9 mouse cellular contexts compared by ENCODE assay signal in the genomic region with DNA sequence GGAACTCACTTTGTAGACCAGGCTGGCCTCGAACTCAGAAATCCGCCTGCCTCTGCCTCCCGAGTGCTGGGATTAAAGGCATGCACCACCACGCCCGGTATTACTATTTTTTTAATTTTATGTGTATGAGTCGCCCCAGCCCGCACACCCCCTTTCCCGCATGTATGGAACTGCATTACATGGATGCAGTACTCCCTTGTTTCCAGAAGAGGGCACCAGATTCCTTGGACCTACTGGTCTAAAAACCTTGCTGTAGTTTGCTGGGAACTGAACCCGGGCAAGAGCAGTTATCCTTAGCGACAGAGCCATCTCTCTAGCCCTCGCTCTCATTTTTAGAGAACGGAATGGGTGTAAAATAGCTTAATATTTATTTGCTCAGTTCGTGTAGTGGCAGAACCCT. TPM values are rescaled to one million over a fixed set of nuclear protein-coding genes. Genes with fewer than 3 reads are reported as not detected.
DNase-seq lines count a peak whose midpoint lies in the region; TF ChIP-seq lines count a peak whose summit lies in the region.
"Had no signal": no experiment of that assay in that cellular context is flagged by ENCODE, and none has a peak within 500 bp of the region (broad histone marks: within the 10 kb centered on the region; RNA-seq: fewer than 3 reads in every experiment).

No protein-coding gene starts in this region.

- peaks cover 20% of the 10 kb centered on the region for H3K4me1 ChIP-seq in limb, embryonic 10.5 days
- H3K4me1 ChIP-seq in small intestine, adult 2 months (ENCODE audit: control insufficient read depth, insufficient read depth, insufficient read length, low read length), result peaks cover 2% of the 10 kb centered on the region; the same call in 1 of the 2 replicates

- 49% methylated on average over 13 of the region's 13 CpGs for WGBS in limb, embryonic 10.5 days
- WGBS in small intestine, adult 2 months, result 51% methylated on average over 13 of the region's 13 CpGs

- H3K9me3 ChIP-seq in limb, embryonic 10.5 days (replicated peaks), result no peaks in the 10 kb centered on the region

- peaks cover 29% of the 10 kb centered on the region; the same call in 1 of the 2 replicates for H3K27me3 ChIP-seq in limb, embryonic 10.5 days (ENCODE audit: low read depth, poor library complexity, severe bottlenecking)
- H3K27me3 ChIP-seq in small intestine, adult 2 months (ENCODE audit: control insufficient read depth, insufficient read depth, low read length), result no peaks in the 10 kb centered on the region

- peak; percentile 30 to 31 for DNase-seq in cerebellum, adult 18-20 months
- no peak for DNase-seq in cerebellum, adult 9-11 months
- DNase-seq in left cerebral cortex, postnatal 4 days, result peak; percentile 24
- DNase-seq in left cerebral cortex, adult 8-10 months (ENCODE audit: low spot score in 2 of 2), result no peak
- DNase-seq in c-Kit-positive CD71-negative TER-119-negative erythroid progenitor cells, embryonic 14.5 days (ENCODE audit: low read depth), result peak; percentile 23
- peak; percentile 52 for DNase-seq in limb, embryonic 10.5 days (ENCODE audit: low spot score)
- no peak for DNase-seq in frontal cortex, postnatal 25 days (ENCODE audit: low spot score in 2 of 2)

- H3K36me3 ChIP-seq in limb, embryonic 10.5 days, result no peaks in the 10 kb centered on the region
- H3K36me3 ChIP-seq in small intestine, adult 2 months (ENCODE audit: control insufficient read depth, insufficient read depth, low read length), result no peaks in the 10 kb centered on the region

- peak; percentile 41; the same call in 1 of the 2 replicates for TF ChIP-seq CTCF in small intestine, adult 2 months (IDR thresholded peaks at IDR 0.05; ENCODE audit: extremely low read depth, insufficient read length, insufficient replicate concordance, low read depth, low read length)

- H3K27ac ChIP-seq in limb, embryonic 10.5 days, result no peak overlapping the region
- no peak overlapping the region for H3K27ac ChIP-seq in small intestine, adult 2 months (ENCODE audit: insufficient read depth, low read depth, low read length)
- H3K27ac ChIP-seq: macrophage had no signal

- no peak overlapping the region for H3K4me3 ChIP-seq in limb, embryonic 10.5 days
- H3K4me3 ChIP-seq in small intestine, adult 2 months (ENCODE audit: low read depth, low read length), result no peak overlapping the region

- intact Hi-C loops in left cerebral cortex, postnatal 4 days (cut with DNase I), result loop anchor here (2.0 to 10.0 kb wide), 5 partner anchors 314 to 734 kb away; a partner anchor contains a TSS

- no peak for TF ChIP-seq POLR2A in small intestine, adult 2 months (IDR thresholded peaks at IDR 0.05; ENCODE audit: low read depth, low read length)

RNA-seq across cellular contexts. Expression of a gene that starts 49.8 kb away (rescaled TPM):
- total RNA-seq in left cerebral cortex, postnatal 4 days (2021), result 10 to 100 TPM; 72.3 to 88.7 TPM
- 10 to 100 TPM; 69.1 to 80.0 (median 76.0) TPM for total RNA-seq in left cerebral cortex, adult 8-10 months (2022)
- polyA plus RNA-seq in limb, embryonic 10.5 days (2016; fragmentation: Nextera tagmentation; extraction: Ambion mirVana), result 21.0 and 26.9 TPM in 2 replicates
- 4.5 and 8.3 TPM in 2 replicates for polyA plus RNA-seq in small intestine, adult 2 months (2012; rRNA removed)

Comparison
In these comparisons a context has a peak if more than half of its experiments do, and no peak if none do; other contexts are left out.
1. DNase-seq: peak in cerebellum, adult 18-20 months (2 of 2), left cerebral cortex, postnatal 4 days (single experiment), c-Kit-positive CD71-negative TER-119-negative erythroid progenitor cells, embryonic 14.5 days (single experiment) and limb, embryonic 10.5 days (single experiment); none in cerebellum, adult 9-11 months (single experiment), left cerebral cortex, adult 8-10 months (0 of 2) and frontal cortex, postnatal 25 days (0 of 2).